Mouse (Mus musculus): ENCODE data around the gene Gstz1.
"Not testable (repeated sequence)": the region's sequence is repeated elsewhere in the genome, so short reads cannot be mapped to it uniquely, and the experiment has no call there.

Gstz1 gene

GRCm38 (mm10) chr12:87160310-87160709 lies 13.3 kb downstream of the Gstz1 start:
- no peak for DNase-seq

- DNase-seq = no peak
Observed at GRCm38 (mm10) chr12:87160815-87161214, 13.8 kb downstream of the Gstz1 start.

GRCm38 (mm10) chr12:87175194-87175946 lies 28.4 kb downstream of the Gstz1 start:
- DNase-seq = no peak

GRCm38 (mm10) chr12:87177631-87178030 lies 30.7 kb downstream of the Gstz1 start:
- DNase-seq = no peak

- DNase-seq = no peak
Observed at GRCm38 (mm10) chr12:87193008-87193407, 46.0 kb downstream of the Gstz1 start.

GRCm38 (mm10) chr12:87195069-87195468 lies 48.1 kb downstream of the Gstz1 start:
- no peak for DNase-seq

GRCm38 (mm10) chr12:87196310-87196709 lies 49.3 kb downstream of the Gstz1 start:
- DNase-seq = no peak

- DNase-seq = no peak
Observed at GRCm38 (mm10) chr12:87198792-87199191, 51.8 kb downstream of the Gstz1 start.

GRCm38 (mm10) chr12:87199206-87199972 lies 52.4 kb downstream of the Gstz1 start, which contains the start of gene Samd15:
Samd15 (plus strand) TSS chr12:87199723.
- DNase-seq = peak; percentile 50

- DNase-seq = peak; percentile 84
Observed at GRCm38 (mm10) chr12:87199973-87200586, 53.1 kb downstream of the Gstz1 start, which contains the start of gene Tmed8. Tmed8 (minus strand) TSS chr12:87200454.

GRCm38 (mm10) chr12:87201694-87202093 lies 54.7 kb downstream of the Gstz1 start:
- DNase-seq = no peak

- not testable (repeated sequence) for DNase-seq
Observed at GRCm38 (mm10) chr12:87205789-87206188, 58.8 kb downstream of the Gstz1 start.

- DNase-seq = no peak
Observed at GRCm38 (mm10) chr12:87212844-87213606, 66.1 kb downstream of the Gstz1 start.

Data from cerebellum, adult 9-11 months (tissue).